Mouse (Mus musculus): ENCODE measurements around the gene Coq8a.
A peak's percentile ranks its signal among the peaks of the same experiment; 100 is the strongest.

Gene Coq8a

GRCm38 (mm10) chr1:180172600-180172999 is 26.8 kb downstream of the Coq8a start:
- DNase-seq: no peak

GRCm38 (mm10) chr1:180171883-180172282 is 27.5 kb downstream of the Coq8a start:
- DNase-seq: peak; percentile 62

GRCm38 (mm10) chr1:180170071-180170470 is 29.3 kb downstream of the Coq8a start:
- DNase-seq: no peak

DNA sequence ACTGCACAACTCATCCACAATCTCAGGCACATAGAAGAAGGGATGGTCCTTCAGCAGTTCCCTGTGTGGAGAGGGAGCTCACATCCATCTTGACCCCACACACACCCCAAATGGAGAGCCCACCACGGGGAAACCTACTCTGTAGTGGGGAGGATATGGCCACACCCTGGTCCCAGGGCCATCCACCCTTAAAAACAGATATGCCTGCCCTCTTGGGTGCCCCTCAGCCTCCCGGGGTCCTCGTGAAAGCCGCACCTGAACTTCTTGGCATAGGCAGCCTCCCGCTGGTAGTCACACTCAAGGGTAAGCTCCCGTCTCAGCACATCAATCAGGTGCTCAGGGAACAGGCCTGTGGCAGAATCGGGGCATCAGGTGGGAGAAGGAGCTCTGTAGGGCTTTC is 30.2 kb downstream of the Coq8a start:
- DNase-seq: no peak

DNA sequence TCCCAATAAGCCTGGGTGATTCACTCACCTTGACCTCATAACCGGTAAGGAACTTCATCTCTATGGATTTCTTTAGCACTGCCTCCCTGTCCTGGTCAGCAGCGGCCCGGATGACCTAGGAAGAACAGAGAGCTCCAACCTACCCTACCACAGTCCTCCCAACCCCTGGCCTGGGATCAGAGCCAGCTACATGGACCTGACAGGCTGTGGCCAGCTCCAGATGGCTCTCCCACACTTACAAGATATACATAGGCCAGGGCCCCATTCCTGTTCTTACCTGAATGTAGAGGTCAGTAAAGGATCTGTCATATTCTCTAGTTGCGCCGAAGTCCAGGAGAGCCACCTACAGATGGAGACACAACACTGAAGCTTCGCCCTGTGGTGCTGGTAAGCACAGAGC is 31.1 kb downstream of the Coq8a start:
- DNase-seq: no peak

GRCm38 (mm10) chr1:180166533-180166932 is 32.9 kb downstream of the Coq8a start:
- DNase-seq: no peak

DNA sequence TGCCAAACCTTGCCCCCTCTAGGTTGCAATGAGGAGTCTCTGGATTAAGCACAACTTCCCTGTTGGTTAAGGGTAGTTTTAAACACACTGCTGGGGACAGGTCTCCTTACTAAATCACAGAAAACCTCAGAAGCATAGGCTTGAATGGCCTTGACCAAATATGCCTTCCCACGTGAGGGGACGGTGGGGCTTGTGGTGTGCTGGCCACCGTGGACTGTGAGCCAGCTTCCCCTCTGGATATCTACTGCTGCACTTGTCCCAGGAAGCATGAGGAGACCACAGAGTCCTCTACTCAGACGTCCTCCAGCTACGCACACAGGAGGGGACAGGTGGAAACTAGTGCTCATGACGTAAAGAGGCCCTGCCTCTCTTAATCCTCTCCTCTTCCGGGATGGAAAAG is 36.4 kb downstream of the Coq8a start:
- no peak for DNase-seq

- DNase-seq: no peak
Observed at GRCm38 (mm10) chr1:180161566-180162355, 37.6 kb downstream of the Coq8a start.

DNA sequence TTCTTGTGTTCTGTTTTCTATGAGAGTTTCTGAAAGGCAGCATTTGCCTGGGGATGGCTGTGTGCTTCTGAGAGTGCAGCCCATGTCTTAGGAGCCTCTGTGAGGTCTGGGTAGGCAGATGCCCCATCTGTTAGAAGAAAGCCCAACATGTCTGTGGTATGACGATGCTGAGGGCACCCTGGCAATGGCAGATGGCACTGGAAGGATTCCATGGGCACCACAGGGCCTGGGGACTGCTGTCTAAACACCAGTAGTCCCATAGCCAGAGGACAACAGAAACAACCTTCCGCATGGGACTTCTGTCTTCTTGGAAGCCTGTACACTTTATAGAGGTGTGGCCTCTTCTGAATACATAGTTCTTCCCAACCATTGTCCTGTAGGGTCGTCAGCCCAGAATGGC is 38.2 kb downstream of the Coq8a start:
- no peak for DNase-seq

GRCm38 (mm10) chr1:180160545-180160944 is 38.9 kb downstream of the Coq8a start:
- no peak for DNase-seq

DNA sequence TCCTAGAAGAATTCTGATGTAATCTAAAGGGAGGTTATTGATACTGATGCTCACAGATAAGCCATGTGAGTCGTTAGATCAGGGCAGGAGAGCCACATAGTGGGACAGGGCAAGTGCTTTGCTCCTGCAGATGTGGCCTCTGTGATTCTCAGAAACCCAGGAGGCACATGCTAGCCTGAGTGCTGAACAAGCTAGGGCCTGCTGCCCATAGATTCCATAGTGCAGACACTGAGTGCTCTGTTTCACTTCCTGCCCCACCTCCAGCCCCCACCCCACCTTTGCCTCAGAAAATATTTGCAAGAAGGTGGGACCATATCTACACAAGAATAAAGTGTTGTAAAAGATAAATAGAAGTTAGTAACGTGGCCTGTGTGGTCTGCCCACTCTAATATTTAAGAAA is 40.8 kb downstream of the Coq8a start:
- no peak for DNase-seq

DNA sequence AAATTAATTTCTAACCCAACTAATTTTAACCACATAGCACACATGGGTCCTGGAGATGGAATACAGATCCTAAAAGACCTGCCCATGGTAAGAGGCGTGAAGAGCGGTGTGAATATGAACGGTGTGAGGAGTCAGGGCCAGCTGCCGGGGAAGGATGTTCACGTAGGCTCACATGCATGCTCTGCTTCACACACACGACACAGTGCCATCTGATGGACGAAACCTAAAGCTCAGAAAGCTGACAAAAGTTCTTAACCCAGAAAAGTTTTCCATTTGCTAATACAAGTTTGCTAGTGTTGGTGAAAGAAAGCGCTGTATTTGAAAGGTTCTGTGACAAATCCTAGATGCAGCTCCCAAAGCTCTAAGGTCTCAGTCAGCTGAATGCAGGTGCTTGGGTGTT is 48.2 kb downstream of the Coq8a start:
- DNase-seq: no peak

- no peak for DNase-seq
Observed at GRCm38 (mm10) chr1:180148563-180148962, 50.8 kb downstream of the Coq8a start.

DNA sequence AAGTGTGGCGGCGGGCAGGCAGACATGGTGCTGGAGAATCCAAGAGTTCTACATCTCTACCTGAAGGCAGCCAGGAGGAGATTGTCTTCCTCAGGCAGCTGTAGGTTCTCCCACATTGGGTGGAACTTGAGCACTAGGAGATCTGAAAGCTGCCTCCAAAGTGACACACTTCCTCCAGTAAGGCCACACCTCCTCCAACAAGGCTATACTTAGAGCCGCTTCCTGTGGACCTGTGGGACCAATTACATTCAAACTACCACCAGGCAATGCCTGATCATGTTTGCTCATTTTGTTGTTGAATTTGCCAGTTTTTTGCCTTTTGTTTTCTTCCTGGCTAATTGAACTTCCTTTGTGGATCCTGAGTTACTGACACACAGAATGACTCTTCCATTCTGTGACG is 51.4 kb downstream of the Coq8a start:
- no peak for DNase-seq

DNA sequence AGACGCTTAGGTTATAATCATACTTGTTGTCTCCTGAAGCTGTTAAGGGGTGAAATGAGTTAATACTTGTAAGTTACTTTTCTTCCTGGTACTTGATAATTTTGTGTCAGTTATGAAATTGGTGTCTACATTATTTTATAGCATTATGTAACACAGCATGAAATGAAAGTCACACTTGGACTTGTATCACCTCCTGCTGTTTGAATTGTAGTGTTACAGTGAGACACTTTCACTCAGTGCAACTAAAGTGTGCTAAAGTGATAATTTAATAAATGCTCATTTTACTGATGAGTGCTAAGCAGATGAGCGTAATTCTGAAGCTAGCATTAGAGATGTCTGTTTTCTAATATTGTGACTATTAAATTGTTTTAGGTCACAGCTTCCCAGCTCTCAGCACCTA is 58.4 kb downstream of the Coq8a start:
- no peak for DNase-seq

DNA sequence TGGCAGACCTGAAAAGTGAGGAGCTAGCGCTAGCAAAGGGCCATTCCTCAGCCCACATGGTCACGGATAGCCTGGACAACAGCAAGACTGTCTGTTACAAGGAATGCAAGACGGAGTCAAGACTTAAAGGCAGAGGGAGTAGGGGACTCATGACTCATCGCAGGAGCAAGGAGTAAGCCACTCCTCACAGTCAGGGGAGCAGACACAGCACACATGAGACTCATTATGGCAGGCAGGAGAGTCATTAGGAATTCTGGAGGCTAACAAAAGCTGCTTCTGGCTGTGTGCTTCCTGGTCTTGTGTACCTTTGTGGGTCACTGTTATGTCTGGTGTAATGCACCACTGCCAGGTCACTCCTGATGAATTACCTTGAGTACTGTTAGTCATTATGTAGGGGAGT is 60.2 kb downstream of the Coq8a start:
- DNase-seq: no peak

DNA sequence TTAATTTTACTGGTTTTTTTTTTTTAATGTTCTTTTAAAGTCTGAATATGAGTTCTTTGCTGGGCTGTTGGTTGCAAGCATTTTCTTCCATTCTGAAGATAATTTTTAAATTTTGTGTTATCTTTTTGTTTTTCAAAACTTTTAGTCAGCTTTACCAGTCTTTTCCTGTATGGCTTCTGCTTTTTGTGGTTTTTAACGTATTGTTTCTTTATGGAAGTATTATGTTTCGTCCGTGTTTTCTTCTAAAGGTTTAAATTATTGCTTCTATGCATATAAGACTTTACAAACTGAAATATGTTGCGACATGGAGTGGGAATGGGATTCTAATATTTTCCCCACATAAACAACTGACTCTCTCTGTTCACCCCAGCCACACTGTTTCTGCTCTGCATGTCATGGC is 67.2 kb downstream of the Coq8a start:
- no peak for DNase-seq

DNA sequence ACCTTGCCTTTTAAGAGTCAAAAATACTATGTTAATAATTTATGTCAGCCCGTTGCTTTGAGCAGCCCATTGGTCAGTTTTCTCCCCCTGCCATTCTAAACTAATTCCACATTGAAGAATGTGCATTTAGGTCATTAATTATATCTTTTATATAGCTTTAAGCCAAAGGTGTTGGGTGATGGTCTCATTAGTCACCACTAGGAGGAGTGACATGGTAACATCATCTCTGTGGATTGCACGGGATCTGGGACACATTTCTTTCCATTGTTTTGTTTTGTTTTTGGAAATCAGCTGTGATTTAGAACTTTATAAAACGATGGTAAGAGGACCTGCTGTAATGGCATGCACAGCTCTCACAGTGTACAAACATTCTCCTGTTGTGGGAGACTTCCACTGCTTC is 68.0 kb downstream of the Coq8a start:
- no peak for DNase-seq

DNA sequence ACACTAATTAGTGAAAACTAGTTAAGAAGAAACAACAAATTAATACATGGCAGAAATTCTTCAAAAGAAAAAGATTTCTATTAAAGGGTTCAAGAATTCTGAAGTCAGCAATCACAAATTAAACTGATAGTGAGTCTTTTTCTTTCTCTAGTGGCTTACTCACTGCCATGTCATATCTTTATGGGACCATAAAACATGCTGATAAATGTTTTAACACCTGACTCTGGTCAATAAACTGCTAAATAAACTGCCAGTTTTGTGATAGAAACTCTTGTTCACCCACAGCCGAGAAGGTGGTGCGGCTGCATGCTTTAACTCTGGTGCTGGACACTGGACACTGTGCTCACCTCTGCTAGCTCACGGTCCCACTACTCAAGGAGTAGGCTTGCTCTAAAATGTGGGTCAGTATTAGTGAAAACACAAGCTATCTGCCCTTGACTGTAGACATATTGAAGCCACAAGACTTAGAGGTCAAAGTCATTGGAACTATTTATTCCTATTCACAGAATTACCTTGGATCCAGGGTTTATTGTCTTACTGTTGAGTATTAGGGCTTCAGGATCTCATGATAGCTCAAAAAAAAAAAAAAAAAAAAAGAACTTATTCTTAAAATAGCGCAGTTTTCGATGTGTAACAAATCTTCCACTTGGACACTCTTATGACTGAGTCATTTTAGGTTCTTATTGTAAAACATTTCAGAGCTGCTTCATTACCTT is 71.2 kb downstream of the Coq8a start:
- no peak for DNase-seq

DNA sequence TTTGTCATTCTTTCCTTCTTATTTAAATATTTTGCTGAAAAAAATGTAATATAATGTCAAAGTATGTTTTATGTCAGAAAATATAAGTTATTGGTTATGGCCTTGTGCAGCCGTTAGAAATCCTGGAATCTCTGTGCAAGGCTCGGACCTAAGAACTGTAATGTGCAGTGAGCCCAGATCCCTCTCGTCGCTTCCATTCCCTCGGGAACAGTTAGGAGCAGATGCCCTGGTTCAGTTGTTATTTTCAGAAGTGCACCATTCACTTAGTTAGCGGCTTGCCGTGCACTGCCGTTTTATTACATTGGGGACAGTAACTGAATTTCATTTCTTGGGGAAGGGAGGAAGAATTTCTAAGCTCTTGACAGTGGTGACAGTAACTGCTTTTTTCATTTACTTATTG is 81.2 kb downstream of the Coq8a start:
- no peak for DNase-seq

DNA sequence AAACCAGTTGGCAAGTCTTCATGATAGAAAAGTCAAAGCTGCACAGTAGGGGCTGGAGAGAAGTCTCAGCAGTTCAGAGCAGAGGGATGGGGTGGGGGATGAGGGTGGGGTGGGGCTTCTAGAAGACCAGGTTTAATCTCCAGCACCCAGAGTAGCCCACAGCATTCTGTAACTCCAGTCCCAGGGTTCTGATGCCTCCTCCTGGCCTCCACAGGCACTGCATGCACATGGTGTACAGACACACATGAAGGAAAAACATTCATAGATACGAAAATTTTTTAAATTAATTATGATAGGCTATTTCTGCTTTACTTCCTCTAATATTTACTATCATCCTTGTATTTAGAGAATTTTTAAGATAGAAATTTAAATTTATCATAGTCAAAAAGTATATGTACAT is 82.9 kb downstream of the Coq8a start:
- no peak for DNase-seq

Measured in layer of hippocampus, adult 9-11 months (tissue).